Mouse (Mus musculus): ENCODE results near the gene Ankrd9.

DNA sequence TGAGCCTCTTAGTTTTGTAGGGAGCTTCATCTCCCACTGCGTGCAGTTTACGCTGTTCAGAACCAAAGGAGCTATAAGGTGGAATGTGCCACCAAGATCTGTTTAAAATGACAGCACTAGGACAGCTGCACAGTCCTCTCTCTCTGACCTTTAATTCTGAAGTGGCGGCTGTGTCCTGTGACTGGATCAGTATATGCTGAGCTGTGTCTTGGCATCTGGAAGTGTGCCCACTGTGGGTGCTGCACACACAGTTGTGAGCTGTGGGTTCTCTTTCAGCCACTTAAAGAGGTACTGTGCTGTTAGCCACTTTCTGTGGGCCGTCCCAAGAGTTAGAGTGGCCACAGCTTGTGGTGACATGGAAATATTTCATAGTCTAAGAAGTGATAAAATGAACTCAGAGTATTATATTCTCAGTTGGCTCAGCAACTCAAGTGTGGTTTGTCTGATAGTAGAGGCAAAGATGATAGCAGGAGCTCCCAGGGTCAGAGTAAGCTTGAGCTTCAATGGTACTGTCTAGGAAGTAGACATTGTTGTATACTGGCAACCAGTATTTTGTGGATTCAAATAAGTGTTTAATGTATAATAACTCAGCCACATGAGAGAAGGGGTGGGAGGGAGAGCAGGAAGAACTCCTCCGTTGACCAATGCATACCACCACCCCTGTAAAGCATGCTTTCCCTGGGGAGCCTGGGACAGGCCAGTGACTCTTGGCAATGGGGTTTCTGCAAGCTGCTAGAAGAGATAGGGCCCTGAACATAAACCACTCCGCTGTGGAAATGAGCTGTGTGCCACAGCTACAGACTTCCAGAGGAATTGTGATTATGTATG, 30.5 kb downstream of the Ankrd9 start:
- TF ChIP-seq CTCF (IDR thresholded peaks at IDR 0.05; ENCODE audit: extremely low read depth, insufficient read length, insufficient replicate concordance, low read depth, low read length): no peak
- no peak for TF ChIP-seq POLR2A (IDR thresholded peaks at IDR 0.05; ENCODE audit: low read depth, low read length)

All from small intestine, adult 2 months (tissue).